Mouse (Mus musculus) mouse embryonic stem cell (cell line): ENCODE measurements around the gene Setd3.

ENCODE experiments used
- in situ Hi-C, 2 experiments: fragments of 300-500 bp; cut with MboI; formaldehyde crosslinking; loops; 1 replicate in 1 of 2; 3 replicates in 1 of 2; pipeline ENCODE4 v1.14.3; 2019 to 2020; ENCODE audit warnings: low sequenced_read_pairs in 2 of 2, low pct_unique_long_range_greater_than_20kb in 1 of 2, mixed read lengths in 1 of 2; ENCODE audit not compliant: unreplicated experiment in 1 of 2

The Setd3 gene

GRCm38 (mm10) chr12:108061661-108062060 is 117.5 kb downstream of the Setd3 start:
- in situ Hi-C loops, result no loop called here
